Mouse (Mus musculus) lung, adult 2 months (tissue): Measurements from ENCODE around the gene Tpst2. TPM values are rescaled to one million over a fixed set of nuclear protein-coding genes. Genes with fewer than 3 reads are reported as not detected.

Experiments used
- DNase-seq: peaks from one replicate; pipeline ENCODE4 v3.0.0; 2022
- H3K4me1 ChIP-seq: fragments of 200-500 bp; 2 replicates; pipeline ENCODE4 v1.6.1; 2011; ENCODE audit warnings: low read length; ENCODE audit not compliant: control insufficient read depth, insufficient read depth
- H3K4me3 ChIP-seq: fragments of 200-500 bp; replicated peaks from 2 replicates; pipeline ENCODE3; 2011; ENCODE audit warnings: low read depth, mild to moderate bottlenecking, control low read depth, low read length; ENCODE audit errors: extremely low read depth
- CTCF ChIP-seq: fragments of 200-500 bp; IDR thresholded peaks from 2 replicates; pipeline ENCODE4 v1.5.1; 2011; ENCODE audit warnings: mild to moderate bottlenecking, low read length, control low read depth; ENCODE audit not compliant: insufficient read depth
- POLR2A ChIP-seq: fragments of 200-500 bp; IDR thresholded peaks from 2 replicates; pipeline ENCODE4 v1.6.1; 2011; ENCODE audit warnings: low read depth, mild to moderate bottlenecking, control low read depth, low read length, borderline replicate concordance; ENCODE audit errors: extremely low read depth
- WGBS: fragments of 180-500 bp; shearing (Covaris S2); methylation state at CpG from one replicate; pipeline ENCODE4 v1.1.7; 2018; 5-methylcytosine and 5-hydroxymethylcytosine counted together
- polyA plus RNA-seq: library from polyadenylated mRNA; depleted of rRNA; stranded (reverse); fragments of >200 nt; gene quantifications from 2 replicates; pipeline ENCODE4 v1.2.3, GENCODE M21; 2012; rRNA removed

Tpst2 gene
- polyA plus RNA-seq, 1 experiment = 122 TPM

GRCm38 (mm10) chr5:112344092-112344960 is 67.8 kb downstream of the Tpst2 start:
- Histone ChIP-seq H3K4me1 (peaks cover 4% of the 10 kb centered on the region), H3K4me3 (no peak overlapping the region)
- TF ChIP-seq POLR2A = no peak
- TF ChIP-seq CTCF = no peak
- DNase-seq = no peak
- WGBS = 66% methylated on average over 6 of the region's 6 CpGs

GRCm38 (mm10) chr5:112346211-112346965 is 69.9 kb downstream of the Tpst2 start:
- H3K4me3 ChIP-seq = no peak overlapping the region
- WGBS = 77% methylated on average over 16 of the region's 16 CpGs
- peaks cover 4% of the 10 kb centered on the region for H3K4me1 ChIP-seq
- no peak for DNase-seq
- TF ChIP-seq POLR2A (no peak), CTCF (no peak)

DNA sequence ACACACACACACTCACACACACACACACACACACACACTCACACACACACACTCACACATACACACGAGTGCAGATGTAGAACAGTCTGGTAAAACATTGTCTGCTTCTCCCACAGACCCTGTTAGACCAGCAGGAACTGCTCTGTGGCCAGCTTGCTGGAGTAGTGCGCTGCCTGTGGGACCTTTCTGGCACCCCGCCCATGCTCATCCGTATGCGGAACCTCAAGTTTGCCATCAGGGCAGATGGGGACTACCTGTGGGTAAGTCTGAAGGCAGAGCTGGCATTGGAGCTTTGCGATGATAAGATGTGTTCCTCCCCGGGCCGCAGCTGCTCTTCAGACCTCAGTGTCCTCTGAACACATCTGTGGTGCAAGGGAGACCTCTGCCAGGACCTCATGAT is 72.7 kb downstream of the Tpst2 start:
- Histone ChIP-seq H3K4me1 (no peaks in the 10 kb centered on the region), H3K4me3 (no peak overlapping the region)

DNA sequence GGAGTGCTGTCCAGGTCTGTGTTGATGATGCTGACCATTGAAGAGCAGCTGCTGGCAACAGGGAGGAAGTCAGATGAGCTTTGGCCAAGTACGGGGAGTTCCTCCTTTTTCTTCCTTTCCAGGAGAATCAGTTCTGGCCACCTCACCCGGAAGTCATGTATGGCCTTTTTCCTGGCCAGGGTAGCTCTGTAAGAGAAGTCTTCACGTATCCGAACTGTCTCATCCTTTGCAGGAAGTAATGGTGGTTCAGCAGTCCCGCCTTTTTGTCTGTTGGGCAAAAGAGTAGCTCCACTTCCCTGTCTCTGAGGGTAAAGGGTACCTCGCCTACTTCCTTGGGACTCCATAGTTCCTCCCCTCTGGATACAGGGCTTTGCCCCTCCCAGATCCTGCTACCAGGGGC is 79.0 kb downstream of the Tpst2 start:
- 63% methylated on average over 6 of the region's 6 CpGs for whole genome bisulfite sequencing
- no peak for DNase-seq
- TF ChIP-seq CTCF (no peak), POLR2A (no peak)
- no peak overlapping the region for H3K4me3 ChIP-seq
- H3K4me1 ChIP-seq = peaks cover 4% of the 10 kb centered on the region; the same call in 1 of the 2 replicates

More for the DNA sequence above, 72.7 kb downstream of the Tpst2 start:
- WGBS = 87% methylated on average over 8 of the region's 8 CpGs
- TF ChIP-seq POLR2A (no peak), CTCF (no peak)
- no peak for DNase-seq

GRCm38 (mm10) chr5:112355910-112356309 is 79.4 kb downstream of the Tpst2 start, which contains the start of gene Gm6583:
Gene Gm6583, minus strand, starts transcription at chr5:112356033.
- H3K4me3 ChIP-seq = no peak within 1 kb of the TSS
- 64% methylated on average over 13 of the region's 13 CpGs for WGBS
- peaks cover 4% of the 10 kb centered on the region; the same call in 1 of the 2 replicates for H3K4me1 ChIP-seq
- no peak for TF ChIP-seq CTCF
- TF ChIP-seq POLR2A = no peak
- no peak for DNase-seq

DNA sequence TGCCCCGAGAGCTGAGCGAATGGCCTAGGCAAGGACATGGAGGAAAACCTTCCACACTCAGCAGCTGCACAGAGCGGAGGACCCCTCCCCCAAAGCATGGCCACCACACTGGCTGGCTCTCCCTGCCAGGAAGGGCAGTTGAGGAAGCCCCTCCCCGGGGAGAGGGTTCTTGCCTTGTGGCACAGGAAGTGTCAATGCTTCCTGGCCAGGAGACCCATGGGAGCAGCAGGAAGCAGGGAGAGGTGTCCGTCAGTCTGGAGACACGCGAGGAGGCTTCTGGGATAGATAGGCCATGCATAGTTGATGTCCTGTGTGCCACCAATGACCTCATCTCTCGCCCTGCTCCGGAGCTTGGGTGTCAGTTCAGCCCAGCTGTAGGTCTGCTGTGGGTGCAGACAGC is 79.8 kb downstream of the Tpst2 start:
- Histone ChIP-seq H3K4me3 (no peak overlapping the region), H3K4me1 (peaks cover 4% of the 10 kb centered on the region; the same call in 1 of the 2 replicates)
- 76% methylated on average over 9 of the region's 9 CpGs for WGBS
- TF ChIP-seq CTCF = no peak
- TF ChIP-seq POLR2A = no peak
- DNase-seq = no peak

DNA sequence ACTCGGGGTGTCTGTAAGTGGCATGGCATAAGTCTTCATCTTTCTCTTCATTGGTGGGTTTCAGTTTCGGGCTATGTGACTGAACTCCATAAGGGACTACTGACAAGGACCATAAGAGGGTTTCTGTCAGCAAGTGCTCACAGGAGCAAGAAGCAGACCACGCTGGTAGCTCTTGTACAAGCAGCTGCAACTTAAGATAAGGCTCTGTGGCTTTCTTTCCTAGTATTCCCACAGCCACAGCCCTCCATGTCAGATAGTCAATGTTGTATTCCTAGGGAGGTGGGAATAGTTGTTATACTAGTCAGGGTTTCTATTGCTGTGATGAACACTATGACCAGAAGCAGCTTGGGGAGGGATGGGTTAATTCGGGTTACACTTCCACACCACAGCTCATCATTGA is 83.0 kb downstream of the Tpst2 start:
- DNase-seq = no peak
- Histone ChIP-seq H3K4me1 (peaks cover 4% of the 10 kb centered on the region; the same call in 1 of the 2 replicates), H3K4me3 (no peak overlapping the region)
- no peak for TF ChIP-seq CTCF
- TF ChIP-seq POLR2A = no peak
- WGBS = 84% methylated on average over 4 of the region's 4 CpGs

- DNase-seq = no peak
- peaks cover 4% of the 10 kb centered on the region; the same call in 1 of the 2 replicates for H3K4me1 ChIP-seq
- no peak for TF ChIP-seq POLR2A
- TF ChIP-seq CTCF = no peak
- 96% methylated on average over 3 of the region's 3 CpGs for WGBS
- H3K4me3 ChIP-seq = no peak overlapping the region
Observed at GRCm38 (mm10) chr5:112360077-112360476, 83.6 kb downstream of the Tpst2 start.

DNA sequence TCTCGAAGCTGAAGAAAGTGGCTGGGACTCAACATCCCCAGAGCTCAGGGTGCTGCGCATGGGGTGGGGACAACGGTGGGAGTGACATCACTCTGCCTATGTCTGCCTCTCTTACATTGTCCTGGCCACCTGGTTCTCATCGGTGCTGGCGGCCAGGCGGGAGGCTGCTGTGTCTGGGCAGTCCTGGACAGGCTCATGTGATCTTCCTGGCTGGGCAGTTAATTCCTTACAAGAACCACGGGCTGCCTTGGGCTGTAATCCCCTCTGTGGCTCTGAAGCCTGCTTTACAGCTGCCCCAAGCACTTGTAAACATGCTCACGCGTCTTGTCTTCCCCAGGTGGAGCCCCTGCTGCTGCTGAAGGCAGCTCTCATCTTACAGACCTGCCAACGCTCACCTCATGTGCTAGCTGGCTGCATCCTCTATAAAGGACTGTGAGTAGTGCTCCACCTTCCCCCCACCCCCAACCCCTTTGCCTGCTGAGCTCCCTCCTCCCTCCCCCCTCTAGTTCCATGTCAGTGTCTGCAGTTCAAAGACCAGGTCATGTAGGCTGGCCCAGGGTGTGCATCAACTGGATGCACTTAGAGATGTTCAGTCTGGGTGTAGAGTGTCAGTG is 87.8 kb downstream of the Tpst2 start:
- no peak for TF ChIP-seq CTCF
- TF ChIP-seq POLR2A = no peak
- no peak for DNase-seq
- 80% methylated on average over 10 of the region's 10 CpGs for WGBS
- Histone ChIP-seq H3K4me3 (no peak overlapping the region), H3K4me1 (no peaks in the 10 kb centered on the region)

Other genes with a start within 250 kb of the Tpst2 start
- 1.0 and 1.4 TPM in 2 replicates for gene Cryba4, start 24.2 kb upstream of the Tpst2 start, polyA plus RNA-seq
- gene Crybb1, start 20.9 kb upstream of the Tpst2 start, polyA plus RNA-seq = 0.14 TPM in 1 of 2 replicates, not detected in the other
- gene Tfip11, start 49.7 kb downstream of the Tpst2 start, polyA plus RNA-seq = 33.5 and 36.2 TPM in 2 replicates
- 34.6 and 38.4 TPM in 2 replicates for gene Srrd, start 66.3 kb downstream of the Tpst2 start, polyA plus RNA-seq
- 34.7 and 40.9 TPM in 2 replicates for gene Hps4, start 66.4 kb downstream of the Tpst2 start, polyA plus RNA-seq
- gene Gm6583, start 79.3 kb downstream of the Tpst2 start, polyA plus RNA-seq = 0.06 TPM in 1 of 2 replicates, not detected in the other
- gene Asphd2, start 118.2 kb downstream of the Tpst2 start, polyA plus RNA-seq = 0.41 and 0.56 TPM in 2 replicates
- not detected in 2 replicates for gene Gm6588, start 172.7 kb downstream of the Tpst2 start, polyA plus RNA-seq